Mouse (Mus musculus) brain, embryonic 14.5 days (tissue): ENCODE results near the gene Ces1h.

Experiments used
- CTCF ChIP-seq: fragments of 200-500 bp; IDR thresholded peaks from 2 replicates; pipeline ENCODE4 v1.5.1; 2012; ENCODE audit warnings: inconsistent platforms, mild to moderate bottlenecking, moderate library complexity, borderline replicate concordance; ENCODE audit not compliant: insufficient read depth, insufficient read length; ENCODE audit errors: extremely low read depth
- POLR2A ChIP-seq: fragments of 200-500 bp; IDR thresholded peaks from 2 replicates; pipeline ENCODE4 v1.6.1; 2012; ENCODE audit warnings: mild to moderate bottlenecking, inconsistent platforms, borderline replicate concordance; ENCODE audit not compliant: poor library complexity, insufficient read depth, insufficient read length, severe bottlenecking; ENCODE audit errors: extremely low read depth

GRCm38 (mm10) chr8:93399698-93400097 lies 20.2 kb upstream of the Ces1h start:
- TF ChIP-seq CTCF (no peak), POLR2A (no peak)
